8 mouse cellular contexts compared by ENCODE assay signal in the genomic region with DNA sequence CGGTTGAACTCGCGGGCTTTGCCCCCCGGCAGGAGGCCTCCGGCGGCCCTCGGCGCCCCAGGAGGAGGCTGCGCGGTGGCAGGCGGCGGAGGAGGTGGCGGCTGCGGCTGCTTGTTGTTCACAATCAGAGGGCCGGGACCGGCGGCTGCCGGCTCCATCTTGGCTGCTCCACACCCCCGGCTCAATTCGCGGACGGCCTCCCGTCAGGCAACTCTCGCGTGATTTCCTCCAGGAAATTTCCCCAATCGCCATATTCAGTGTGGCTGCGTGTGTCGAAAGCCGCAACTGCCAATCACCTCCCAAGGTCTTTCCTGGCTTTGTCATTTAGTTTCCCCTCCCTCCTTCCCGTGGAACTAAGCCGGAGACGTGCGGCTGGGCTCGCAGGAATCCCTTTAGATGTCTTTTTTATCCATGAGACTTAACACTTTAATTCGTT. TPM values are rescaled to one million over a fixed set of nuclear protein-coding genes. Genes with fewer than 3 reads are reported as not detected.
DNase-seq lines count a peak whose midpoint lies in the region; ATAC-seq and TF ChIP-seq lines count a peak whose summit lies in the region.

Gene Strip1 (minus strand): TSS at position 172 of the 436 bp plus-strand sequence.

- H3K27ac ChIP-seq in cortical plate, adult 2 months (ENCODE audit: insufficient read depth, low read length): peak within 1 kb of the TSS; percentile 82

- H3K4me1 ChIP-seq in cortical plate, adult 2 months (ENCODE audit: control insufficient read depth, insufficient read depth, low read length): peaks cover 2% of the 10 kb centered on the region; the same call in 1 of the 2 replicates
- H3K4me1 ChIP-seq in megakaryocyte, embryonic 14.5 days: peaks cover 35% of the 10 kb centered on the region

- ATAC-seq in activated CD4-positive, CD25-positive, alpha-beta regulatory T cell, adult 4 months: peak; percentile 95

- peak within 1 kb of the TSS; percentile 43 for H3K4me3 ChIP-seq in cortical plate, adult 2 months (ENCODE audit: insufficient read depth, low read length)
- peak within 1 kb of the TSS; percentile 95 for H3K4me3 ChIP-seq in megakaryocyte, embryonic 14.5 days (replicated peaks)

- TF ChIP-seq CTCF in cortical plate, adult 2 months (IDR thresholded peaks at IDR 0.05; ENCODE audit: extremely low read depth, insufficient read depth, low read length): no peak

- DNase-seq in gastrocnemius, adult 8-10 months (ENCODE audit: low spot score in 2 of 2): peak; percentile 86 to 87
- DNase-seq in hindlimb bud, embryonic 11.5 days (ENCODE audit: extremely low spot score, low read depth, low spot score): peak; percentile 91
- DNase-seq in left cerebral cortex, adult 8-10 months (ENCODE audit: low spot score in 2 of 2): peak; percentile 87 to 92
- DNase-seq in right cerebral cortex, postnatal 10 days (ENCODE audit: low spot score in 2 of 2): peak; percentile 97
- DNase-seq in urinary bladder, postnatal 25 days (ENCODE audit: low spot score): peak; percentile 86

- no peaks in the 10 kb centered on the region for H3K9me3 ChIP-seq in megakaryocyte, embryonic 14.5 days

- peaks cover 31% of the 10 kb centered on the region for H3K36me3 ChIP-seq in megakaryocyte, embryonic 14.5 days (replicated peaks; ENCODE audit: low read length)

- no peaks in the 10 kb centered on the region for H3K27me3 ChIP-seq in megakaryocyte, embryonic 14.5 days (replicated peaks)

- peak; percentile 94 for TF ChIP-seq POLR2A in cortical plate, adult 2 months (IDR thresholded peaks at IDR 0.05; ENCODE audit: extremely low read depth, insufficient read depth, low read length)

RNA-seq across cellular contexts. Expression of gene Strip1, which starts in this region (rescaled TPM):
- 10 to 100 TPM; 14.6 to 17.9 TPM for polyA plus RNA-seq in activated CD4-positive, CD25-positive, alpha-beta regulatory T cell, adult 4 months (2017; shearing (Covaris generic))
- 73.7 and 79.9 TPM in 2 replicates for polyA plus RNA-seq in cortical plate, adult 2 months (2012; rRNA removed)
- 10 to 100 TPM; 15.1 to 18.4 (median 16.5) TPM for total RNA-seq in gastrocnemius, adult 8-10 months (2022)
- total RNA-seq in left cerebral cortex, adult 8-10 months (2022): 10 to 100 TPM; 52.3 to 62.6 (median 55.1) TPM
- polyA plus RNA-seq in megakaryocyte, embryonic 14.5 days (2012; ENCODE audit: insufficient read depth, low replicate concordance): 5.7 and 13.3 TPM in 2 replicates

Comparison
In these comparisons a context has a peak if more than half of its experiments do, and no peak if none do; other contexts are left out.
1. Peak in every context shown above with its lines: DNase-seq, ATAC-seq, H3K4me3 ChIP-seq and H3K27ac ChIP-seq.